Mouse (Mus musculus): ENCODE measurements around the gene Klk7.

Gene Klk7

GRCm38 (mm10) chr7:43797333-43797769 lies 13.7 kb upstream of the Klk7 start, which contains the start of gene Klk8:
Klk8 (plus strand) TSS chr7:43797577.
- DNase-seq (ENCODE audit: low spot score) = peak; percentile 12

- no peak for DNase-seq (ENCODE audit: low spot score)
Observed at GRCm38 (mm10) chr7:43797844-43798462, 13.1 kb upstream of the Klk7 start.

- no peak for DNase-seq (ENCODE audit: low spot score)
Observed at GRCm38 (mm10) chr7:43799876-43800275, 11.2 kb upstream of the Klk7 start.

- DNase-seq (ENCODE audit: low spot score) = no peak
Observed at GRCm38 (mm10) chr7:43815211-43815610, 4.1 kb downstream of the Klk7 start.

GRCm38 (mm10) chr7:43816746-43817145 lies 5.7 kb downstream of the Klk7 start:
- DNase-seq (ENCODE audit: low spot score) = no peak

GRCm38 (mm10) chr7:43821581-43821980 lies 10.5 kb downstream of the Klk7 start:
- DNase-seq (ENCODE audit: low spot score) = no peak

GRCm38 (mm10) chr7:43824199-43824598 lies 13.1 kb downstream of the Klk7 start, which contains the start of gene Klk6:
Klk6 (plus strand) TSS chr7:43824499.
- DNase-seq (ENCODE audit: low spot score) = no peak

GRCm38 (mm10) chr7:43826056-43826455 lies 15.0 kb downstream of the Klk7 start:
- DNase-seq (ENCODE audit: low spot score) = no peak

- no peak for DNase-seq (ENCODE audit: low spot score)
Observed at GRCm38 (mm10) chr7:43827706-43828105, 16.6 kb downstream of the Klk7 start.

- DNase-seq (ENCODE audit: low spot score) = no peak
Observed at GRCm38 (mm10) chr7:43829006-43829405, 17.9 kb downstream of the Klk7 start.

GRCm38 (mm10) chr7:43841701-43842100 lies 30.6 kb downstream of the Klk7 start, which contains the start of gene Klk5:
Klk5 (plus strand) TSS chr7:43841971.
- DNase-seq (ENCODE audit: low spot score) = no peak

GRCm38 (mm10) chr7:43843801-43844200 lies 32.7 kb downstream of the Klk7 start:
- DNase-seq (ENCODE audit: low spot score) = no peak

GRCm38 (mm10) chr7:43851616-43852015 lies 40.5 kb downstream of the Klk7 start:
- DNase-seq (ENCODE audit: low spot score) = no peak

GRCm38 (mm10) chr7:43854642-43855380 lies 43.7 kb downstream of the Klk7 start:
- no peak for DNase-seq (ENCODE audit: low spot score)

GRCm38 (mm10) chr7:43855709-43856108 lies 44.6 kb downstream of the Klk7 start:
- DNase-seq (ENCODE audit: low spot score) = no peak

GRCm38 (mm10) chr7:43856307-43856706 lies 45.2 kb downstream of the Klk7 start:
- no peak for DNase-seq (ENCODE audit: low spot score)

GRCm38 (mm10) chr7:43857501-43857900 lies 46.4 kb downstream of the Klk7 start:
- DNase-seq (ENCODE audit: low spot score) = no peak

- DNase-seq (ENCODE audit: low spot score) = no peak
Observed at GRCm38 (mm10) chr7:43860411-43860810, 49.3 kb downstream of the Klk7 start.

All from embryo, embryonic 10 days (tissue).